Mouse (Mus musculus) cerebellum, adult 18-20 months (tissue): Measurements from ENCODE around the gene Trim54.

Source experiments
- DNase-seq, 2 experiments: peaks; one replicate each; pipeline ENCODE4 v3.0.0; 2021

The Trim54 gene

DNA sequence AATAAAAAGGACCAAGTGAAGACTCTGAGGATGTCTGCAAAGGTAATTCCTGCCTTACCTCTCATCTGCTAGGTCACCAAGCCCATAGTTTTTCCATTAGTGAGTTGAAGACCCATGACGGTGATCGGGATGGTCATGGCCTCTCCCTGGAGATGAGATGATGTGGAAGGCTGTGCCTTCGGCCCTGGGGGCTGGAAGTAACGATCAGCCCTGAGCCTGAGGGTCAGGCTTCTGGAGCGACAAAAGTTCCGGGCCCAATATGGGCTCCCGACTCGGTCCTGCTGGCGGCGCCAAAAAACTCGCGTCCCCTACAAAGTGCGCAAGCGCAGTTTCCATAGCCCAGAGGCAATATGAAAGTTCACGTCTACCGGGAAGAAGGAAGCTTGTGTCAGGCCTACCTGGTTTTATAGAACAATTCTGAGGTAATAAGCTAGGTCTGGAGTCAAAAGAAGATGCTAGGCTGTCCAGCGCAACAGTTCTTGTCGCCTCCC is 8.5 kb upstream of the Trim54 start, which contains the start of gene Slc30a3:
TSS of gene Slc30a3 (minus strand) at position 238 of the 491 bp plus-strand sequence.
- no peak for DNase-seq

DNA sequence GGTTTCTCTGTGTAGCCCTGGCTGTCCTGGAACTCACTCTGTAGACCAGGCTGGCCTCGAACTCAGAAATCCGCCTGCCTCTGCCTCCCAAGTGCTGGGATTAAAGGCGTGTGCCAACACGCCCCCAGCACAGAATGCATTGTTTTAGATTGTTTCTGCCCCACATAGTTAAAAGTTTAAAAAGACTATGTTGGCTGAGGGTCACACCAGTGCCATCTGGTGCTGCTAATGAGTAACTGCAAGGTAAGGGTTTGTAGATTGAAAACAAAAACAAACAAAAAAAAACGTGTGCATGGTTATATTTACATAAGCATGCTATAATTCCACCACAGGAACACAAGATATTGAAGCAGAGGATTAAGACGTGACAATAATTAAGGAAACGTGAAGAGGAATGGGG is 5.7 kb upstream of the Trim54 start:
- no peak for DNase-seq

DNA sequence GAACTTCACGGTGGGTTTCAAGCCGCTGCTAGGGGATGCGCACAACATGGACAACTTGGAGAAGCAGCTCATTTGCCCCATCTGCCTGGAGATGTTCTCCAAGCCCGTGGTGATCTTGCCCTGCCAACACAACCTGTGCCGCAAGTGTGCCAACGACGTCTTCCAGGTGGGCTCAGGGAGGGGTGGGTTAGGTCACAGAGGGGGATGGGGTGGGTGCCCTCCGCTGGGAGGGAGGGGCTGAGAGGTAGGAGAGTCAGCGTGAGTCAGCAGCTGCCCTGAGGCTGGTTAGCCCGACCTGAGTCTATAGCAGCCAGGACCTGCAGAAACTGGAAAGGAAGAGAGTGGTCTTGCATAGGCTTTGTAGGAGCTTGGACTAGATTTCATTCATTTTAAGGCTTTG is 400 bp downstream of the Trim54 start:
- no peak for DNase-seq

DNA sequence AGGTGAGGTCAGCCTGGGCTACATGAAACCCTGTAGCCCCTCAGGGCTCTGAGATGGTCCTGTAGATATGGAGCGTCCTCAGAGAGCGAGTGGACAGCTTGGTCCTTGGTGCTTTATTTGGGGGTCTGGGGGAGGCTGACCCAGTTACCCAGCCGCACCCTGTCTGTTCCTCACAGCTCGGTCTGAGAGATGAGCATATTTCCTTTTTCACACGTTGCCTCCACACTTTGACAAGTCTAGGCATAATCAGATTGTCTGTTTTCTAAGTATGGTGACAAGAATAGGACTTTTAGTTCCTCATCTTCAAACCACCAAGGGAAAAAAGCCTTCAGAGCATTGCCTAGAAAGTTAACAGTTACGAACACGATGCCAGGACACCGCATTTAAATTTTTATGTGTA is 4.6 kb downstream of the Trim54 start:
- no peak for DNase-seq

DNA sequence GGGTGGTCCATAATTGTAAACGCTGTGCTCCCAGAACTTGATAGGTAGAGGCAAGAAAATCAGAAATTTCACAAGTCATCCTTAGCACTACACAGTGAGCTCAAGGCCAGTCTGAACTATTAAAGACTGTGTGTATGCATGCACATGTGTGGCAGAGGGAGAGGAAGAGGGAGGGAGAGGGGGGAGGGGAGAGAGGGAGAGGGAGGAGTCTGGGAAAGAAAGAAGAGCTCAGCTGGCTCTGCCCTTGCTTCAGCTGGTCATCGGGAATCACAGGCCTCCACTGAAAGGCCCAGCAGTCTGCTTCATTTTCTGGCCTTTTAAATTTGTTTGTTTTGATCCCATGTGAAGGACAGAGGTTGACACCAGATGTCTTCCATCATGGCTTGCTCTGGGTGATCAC is 7.0 kb downstream of the Trim54 start:
- no peak for DNase-seq

DNA sequence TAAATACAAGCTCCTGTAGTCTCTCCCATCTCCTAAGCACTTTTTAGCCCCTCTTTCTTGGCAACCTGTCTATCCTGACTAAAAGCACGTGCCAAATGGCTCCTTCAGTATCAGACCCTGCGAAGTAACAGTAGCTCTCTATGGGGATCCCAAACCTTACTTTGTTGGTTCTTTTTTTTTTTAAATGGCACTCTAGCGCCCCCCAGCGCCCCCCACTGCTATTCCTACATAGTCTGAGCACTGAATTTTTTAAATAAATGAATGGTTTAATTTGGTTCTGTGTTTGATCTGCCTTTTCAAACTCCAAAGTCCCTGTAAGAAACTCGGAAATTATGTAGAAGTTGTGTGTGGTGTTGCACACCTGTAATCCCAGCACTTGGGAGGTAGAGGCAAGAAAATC is 9.5 kb downstream of the Trim54 start:
- DNase-seq = no peak

DNA sequence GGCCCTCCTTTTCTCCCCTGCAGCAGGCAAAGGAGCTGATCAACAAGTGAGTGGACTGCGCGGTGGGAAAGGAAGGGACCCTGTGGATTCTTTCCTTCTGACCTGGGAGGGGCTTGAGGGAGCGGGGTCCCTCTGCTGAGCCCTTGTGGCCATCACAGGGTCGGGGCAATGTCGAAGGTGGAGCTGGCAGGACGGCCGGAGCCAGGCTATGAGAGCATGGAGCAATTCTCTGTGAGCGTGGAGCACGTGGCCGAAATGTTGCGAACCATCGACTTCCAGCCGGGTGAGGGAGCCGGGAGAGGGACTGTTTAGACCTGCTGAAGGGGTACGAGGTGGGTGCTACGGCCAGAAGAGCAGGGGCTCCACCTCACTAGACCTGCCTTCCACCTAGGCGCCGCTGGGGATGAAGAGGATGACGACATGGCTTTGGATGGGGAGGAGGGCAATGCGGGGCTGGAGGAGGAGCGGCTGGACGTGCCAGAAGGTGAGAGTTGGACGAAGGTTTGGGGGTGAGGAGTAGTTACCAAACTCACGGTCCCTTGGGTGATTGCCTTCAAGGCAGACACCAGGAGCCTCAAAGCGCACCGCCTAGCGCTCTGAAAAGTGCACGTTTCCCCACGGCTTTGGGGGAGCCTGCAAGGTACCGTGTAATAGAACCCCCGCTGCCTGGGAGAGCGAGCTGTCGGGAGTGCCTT is 20.4 kb downstream of the Trim54 start:
- no peak for DNase-seq

DNA sequence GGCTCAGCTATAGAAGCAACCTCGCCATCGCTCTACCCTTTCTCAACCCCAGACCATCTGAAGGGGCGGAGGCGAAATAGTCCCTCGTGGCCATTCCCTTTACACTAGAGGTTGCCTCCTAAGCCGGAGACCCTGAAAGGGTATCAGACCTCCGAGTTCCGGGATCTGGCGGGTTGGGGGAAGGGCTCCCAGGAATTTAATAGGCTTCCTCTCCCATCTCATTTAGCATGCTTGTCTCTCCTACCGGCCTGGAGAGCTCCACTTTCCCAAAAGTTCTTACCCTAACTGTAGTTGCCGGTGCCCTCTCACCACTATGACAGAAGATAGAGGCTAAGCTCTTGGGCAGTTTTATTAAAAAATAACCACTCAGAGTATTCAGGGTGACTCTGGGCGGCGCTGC is 21.1 kb downstream of the Trim54 start:
- peak in 1 of 2 experiments; percentile 10 for DNase-seq

DNA sequence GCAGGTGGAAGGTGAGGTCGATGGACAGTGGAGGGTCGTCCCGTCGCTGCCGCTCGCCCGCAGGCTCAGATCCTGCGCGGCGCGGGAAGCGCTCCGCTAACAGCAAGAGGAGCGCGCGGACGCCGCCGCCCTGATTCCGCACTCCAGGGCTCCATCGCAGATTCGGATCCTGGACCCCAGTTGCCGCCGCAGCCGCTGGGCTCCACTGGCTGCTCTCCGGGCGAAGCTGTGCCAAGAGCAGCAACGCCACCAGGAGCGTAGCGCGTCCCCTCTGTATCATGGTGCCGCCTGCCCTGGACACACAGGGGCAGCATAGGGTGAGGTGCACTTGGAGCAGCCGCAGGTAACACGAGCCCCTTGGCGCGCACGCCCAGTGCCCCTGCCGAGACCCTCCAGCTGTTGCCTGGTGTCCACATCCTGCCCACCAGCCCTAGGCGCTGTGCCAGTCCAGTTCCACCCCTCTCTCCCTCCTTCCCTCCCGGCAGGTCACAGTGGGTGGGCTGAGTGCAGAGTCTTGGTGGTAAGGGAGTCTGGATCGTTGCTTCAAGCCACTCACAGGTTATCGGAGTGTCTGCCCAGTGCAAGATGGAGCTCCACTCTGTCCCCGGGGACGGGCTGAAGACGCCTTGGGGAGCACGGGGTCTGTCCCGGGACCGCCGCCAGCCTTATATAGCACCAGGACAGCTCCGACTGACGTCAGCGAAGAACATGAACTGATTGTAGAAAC is 21.9 kb downstream of the Trim54 start, which contains the start of gene Ucn:
TSS of gene Ucn (minus strand) at position 589 of the 727 bp plus-strand sequence.
- DNase-seq = no peak

DNA sequence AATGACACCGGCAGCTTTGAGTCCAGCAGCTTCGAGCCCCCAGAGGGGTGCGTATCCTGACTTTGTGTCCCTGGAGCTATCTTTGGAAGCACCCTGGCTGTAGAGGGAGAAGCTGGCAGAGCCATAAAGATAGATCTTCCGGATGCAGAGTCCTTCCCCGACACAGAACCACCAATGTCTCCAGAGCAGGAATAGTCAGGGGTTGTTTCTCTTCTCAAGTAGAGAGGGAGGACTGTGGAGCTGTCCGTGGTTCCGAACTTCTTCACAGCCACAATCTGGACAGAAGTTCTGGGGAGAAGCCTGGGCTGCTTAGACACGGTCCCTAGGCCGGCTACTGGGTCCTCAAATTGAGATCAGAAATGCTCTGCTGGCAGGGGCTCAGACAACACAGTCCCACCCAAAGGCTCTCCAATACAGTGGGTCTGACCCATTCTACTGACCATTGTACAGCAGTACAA is 22.5 kb downstream of the Trim54 start:
- no peak for DNase-seq

DNA sequence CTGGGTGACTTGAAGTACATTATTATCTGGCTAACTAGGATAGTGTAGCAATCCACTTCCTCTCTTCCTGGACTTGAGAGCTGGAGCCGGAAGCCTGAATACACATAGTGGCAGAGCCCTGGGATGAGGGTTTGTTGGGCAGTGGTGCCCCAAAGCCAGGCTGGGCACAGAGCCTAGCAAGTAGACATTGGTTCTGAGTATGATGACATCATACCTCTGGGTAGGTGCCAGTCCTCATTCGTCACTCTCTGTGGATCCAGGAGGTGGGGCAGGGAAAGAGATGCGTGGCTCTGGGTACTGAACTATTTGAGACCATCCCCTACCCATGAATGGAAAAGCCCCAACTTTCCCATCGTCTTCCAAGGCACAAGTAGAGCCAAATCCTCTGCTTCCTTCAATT is 33.3 kb downstream of the Trim54 start:
- DNase-seq = peak; percentile 20 to 30

DNA sequence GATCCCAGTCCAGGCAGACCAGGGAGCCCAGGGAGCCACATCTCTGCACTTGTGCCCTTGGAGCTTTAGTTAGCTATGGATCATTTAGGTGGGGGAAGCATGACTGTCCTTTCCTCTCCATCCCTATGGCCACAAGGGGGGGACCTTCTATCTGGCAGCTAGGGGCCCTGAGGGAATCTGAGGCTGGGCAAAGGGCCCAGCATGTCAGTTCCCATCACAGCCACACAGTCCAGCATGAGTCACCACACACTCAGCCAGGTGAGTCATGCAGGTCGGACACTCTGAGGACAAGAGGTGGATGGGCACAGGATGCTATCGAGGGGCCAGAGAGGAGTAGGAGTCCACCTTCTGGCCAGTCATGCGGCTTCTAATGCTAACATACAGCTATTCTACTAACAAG is 35.2 kb downstream of the Trim54 start:
- peak; percentile 65 to 74 for DNase-seq

DNA sequence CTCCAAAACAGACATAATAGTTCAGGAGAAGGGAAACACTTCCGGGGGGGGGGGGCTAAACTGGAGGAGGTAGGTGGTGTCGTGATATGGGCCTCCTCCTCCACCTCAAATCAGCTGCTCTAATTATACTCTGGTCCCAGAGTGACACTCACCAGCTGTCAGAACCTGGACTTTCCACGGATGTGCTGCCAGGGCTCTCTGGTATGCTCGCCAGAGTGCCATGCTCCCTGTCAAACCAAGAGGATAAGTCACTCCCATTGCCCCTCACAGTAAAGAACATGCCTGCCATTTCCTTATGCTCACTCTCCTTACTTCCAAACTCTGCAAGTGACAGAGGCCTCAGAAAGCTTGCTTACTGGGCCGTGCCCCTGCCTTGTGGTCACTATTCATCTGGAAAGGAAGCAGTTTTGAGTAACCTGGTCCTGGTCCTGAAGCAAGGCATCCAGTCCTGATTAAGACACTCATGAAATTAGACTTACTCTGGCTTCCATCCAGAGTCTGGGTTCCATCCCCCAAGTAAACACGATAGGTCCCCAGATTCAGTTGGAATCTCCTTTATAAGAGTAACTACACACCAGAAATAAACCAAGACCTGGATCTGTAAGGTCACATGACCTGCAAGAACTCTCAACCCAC is 37.1 kb downstream of the Trim54 start:
- no peak for DNase-seq

DNA sequence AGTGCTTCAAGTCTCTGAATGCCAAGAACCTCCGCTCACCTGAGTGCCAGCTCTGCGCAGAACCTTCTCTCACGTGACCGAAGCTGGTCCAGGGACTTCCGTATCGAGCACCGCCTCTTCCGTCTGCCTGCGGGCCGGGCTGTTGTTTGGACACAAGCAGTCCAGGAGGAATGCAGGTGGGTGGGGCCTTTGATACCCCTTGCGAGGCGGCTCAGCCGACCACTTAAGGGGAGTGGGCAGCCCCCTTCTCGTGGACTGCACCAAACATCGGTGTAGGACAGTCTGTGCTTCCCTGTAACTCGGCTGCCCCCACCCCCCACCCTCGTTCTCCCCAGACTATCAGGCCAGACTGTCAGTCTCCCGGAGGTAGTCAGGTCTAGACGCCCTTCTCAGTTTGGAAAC is 37.6 kb downstream of the Trim54 start, which contains the start of gene Mpv17:
TSS of gene Mpv17 (minus strand) at position 100 of the 402 bp plus-strand sequence.
- peak; percentile 83 to 89 for DNase-seq

DNA sequence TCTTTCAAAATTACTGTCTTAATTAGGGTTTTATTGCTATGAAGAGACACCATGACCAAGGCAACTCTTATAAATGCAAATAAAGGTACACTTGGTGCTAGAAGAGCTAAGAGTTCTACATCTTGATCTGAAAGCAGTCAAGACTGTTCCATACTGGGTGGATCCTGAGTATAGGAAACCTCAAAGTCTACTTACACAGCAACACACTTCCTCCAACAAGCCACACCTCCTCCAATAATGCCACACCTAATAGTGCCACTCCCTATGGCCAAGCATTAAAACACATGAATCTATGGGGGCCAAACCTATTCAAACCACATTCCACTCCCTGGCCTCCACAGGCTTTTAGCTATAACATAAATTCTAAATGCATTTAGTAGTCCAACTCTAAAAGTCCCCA is 46.0 kb downstream of the Trim54 start:
- DNase-seq = no peak

DNA sequence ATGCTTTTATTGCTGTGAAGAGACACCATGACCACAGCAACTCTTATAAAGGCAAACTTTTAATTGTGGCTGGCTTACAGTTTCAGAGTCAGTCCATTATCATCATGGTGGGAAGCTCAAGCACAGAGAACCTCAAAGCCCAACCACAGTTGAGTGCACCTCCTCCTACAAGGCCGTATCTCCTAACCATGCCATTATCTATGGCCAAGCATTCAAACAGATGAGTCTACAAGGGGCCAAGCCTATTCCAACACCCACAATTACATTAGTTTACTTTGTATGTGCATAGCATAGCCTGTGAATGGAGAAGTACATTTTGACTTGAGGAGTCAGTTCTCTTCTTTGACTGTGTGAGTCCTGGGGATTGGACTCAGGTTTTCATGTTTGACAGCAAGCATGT is 48.4 kb downstream of the Trim54 start:
- DNase-seq = no peak

DNA sequence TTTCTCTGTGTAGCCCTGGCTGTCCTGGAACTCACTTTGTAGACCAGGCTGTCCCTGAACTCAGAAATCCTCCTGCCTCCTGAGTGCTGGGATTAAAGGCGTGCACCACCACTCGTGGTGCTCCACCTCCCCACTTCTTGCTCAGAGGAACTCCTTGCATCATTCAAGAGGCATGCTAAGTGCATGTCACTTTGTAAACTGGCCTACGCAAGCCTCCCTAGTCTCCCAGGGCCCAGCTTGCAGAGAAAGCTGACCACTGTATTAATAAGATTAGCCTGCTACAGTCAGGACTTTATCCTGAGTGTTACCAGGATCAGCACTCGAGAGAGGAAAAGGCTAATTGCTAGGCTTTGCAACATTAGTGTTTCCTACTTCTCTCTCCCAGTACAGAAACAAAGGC is 52.1 kb downstream of the Trim54 start:
- no peak for DNase-seq

DNA sequence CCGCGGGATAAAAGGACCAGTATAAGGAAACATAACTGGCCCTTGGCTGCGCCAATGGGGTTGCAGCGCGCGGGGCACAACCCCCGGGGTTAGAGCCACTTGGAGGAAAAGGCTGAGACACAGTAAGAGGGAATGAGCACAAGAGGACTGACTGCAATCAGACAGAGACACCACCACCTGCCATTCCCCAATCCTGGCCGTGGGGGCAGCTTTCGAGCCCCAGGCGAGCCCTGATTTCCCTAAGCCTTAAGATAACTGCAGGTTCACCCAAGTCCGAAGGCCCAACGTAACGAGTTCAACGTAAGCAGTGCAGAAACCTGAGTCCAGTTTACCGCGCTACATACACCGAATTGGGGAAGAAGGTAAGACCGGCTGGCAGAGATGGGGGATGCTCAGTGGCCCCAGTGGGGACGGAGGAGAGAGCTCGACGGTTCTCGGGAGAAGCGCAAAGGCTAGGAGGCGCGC is 62.8 kb downstream of the Trim54 start:
- no peak for DNase-seq

DNA sequence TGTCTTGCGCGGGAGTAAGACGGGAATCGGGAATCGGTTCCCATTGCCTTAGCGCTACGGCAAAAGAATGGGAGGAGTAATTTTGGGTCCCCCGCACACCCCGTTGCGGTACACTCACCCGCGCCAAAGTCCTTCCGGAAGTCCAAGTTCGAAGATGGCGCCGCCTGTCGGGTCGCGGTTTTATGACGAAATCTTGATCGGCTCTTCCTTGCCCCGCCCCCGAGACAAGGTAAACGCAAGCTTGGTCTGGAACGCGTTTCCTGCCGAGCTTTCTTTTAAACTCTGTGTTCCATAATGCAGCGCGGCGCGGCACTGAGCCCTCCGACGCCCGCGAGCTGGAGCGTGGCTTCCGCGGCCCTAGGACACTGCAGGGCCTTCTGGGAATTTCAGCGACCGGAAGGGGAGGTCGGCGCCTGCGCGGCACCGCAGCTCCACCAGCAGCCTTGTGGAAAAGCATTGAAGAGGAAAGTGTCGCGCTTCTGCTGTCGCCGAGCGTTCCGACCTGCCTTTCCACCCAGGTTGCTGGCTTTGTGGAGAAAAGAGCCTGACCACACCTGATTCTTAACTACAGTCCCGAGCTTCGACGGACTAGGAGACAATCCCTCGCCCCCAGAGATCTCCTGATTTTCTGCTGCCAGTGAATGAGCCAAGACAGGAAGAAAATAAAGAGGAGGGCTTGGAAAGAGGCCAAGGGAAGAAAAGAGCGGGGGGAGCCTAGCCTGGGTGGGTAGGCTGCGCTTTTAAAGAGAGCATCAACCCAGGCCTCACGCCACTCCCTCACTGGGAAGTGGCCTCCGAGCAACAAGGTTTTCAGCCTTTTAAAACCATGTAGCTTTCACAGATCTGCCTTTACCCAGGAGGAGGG is 63.5 kb downstream of the Trim54 start, which contains the start of the genes Gm29609 and Gtf3c2:
TSS of gene Gm29609 (minus strand) at position 146 of the 865 bp plus-strand sequence.
TSS of gene Gtf3c2 (minus strand) at position 379 of the 865 bp plus-strand sequence.
- DNase-seq = peak; percentile 97

DNA sequence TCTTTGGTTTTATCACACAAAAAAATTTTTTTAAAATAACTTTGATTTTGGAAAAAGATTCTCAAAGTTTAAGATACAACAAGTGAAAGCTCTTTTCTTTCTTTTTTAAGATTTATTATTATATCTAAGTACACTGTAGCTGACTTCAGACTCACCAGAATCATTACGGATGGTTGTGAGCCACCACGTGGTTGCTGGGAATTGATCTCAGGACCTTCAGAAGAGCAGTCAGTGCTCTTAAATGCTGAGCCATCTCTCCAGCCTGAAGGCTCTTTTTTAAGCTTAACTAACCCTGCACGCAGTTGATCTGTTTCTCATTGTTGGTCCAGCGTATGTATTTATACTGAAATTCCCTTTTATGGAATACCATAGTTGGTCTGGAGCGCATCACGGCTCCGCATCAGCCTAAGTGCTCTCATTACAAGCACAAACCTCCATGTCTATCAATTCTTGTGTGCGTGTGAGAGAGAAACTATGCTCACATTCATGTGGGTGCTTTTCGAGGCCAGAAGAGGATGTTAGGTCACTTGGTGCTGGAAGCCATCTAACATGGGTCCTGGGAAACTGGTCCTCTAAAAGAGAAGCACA is 64.8 kb downstream of the Trim54 start:
- DNase-seq = no peak

DNA sequence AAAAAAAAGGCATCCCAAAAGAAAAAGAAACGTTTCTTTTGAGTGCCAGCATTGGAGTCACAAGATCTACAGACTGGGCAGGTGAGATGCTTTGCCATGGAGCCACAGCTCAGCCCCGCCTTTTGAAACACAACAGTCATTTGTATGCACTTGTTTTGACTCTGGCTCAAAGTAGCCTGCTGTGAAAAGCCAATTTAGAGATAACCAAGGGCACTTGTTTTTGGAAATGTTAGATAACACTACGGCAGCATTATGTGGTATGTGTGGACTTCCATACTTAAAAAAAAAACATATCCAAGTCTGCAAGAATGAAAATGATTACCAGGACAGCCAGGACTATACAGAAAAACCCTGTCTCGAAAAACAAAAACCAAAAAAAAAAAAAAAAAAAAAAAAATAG is 67.2 kb downstream of the Trim54 start:
- DNase-seq = no peak
